Mouse (Mus musculus) liver, postnatal 0 days (tissue): ENCODE measurements around the gene Nadk2. TPM values are rescaled to one million over a fixed set of nuclear protein-coding genes. Genes with fewer than 3 reads are reported as not detected.

Experiments
- ATAC-seq: fragments of 200-750 bp; cut with Nextera tagmentation; 2 replicates; pipeline ENCODE4 v1.8.0; 2017; ENCODE audit warnings: mild to moderate bottlenecking, moderate library complexity
- DNase-seq: peaks from one replicate; pipeline ENCODE4 v3.0.0-alpha.2; 2016
- H3K27ac ChIP-seq: fragments of 300-500 bp; sonication (generic); 2 replicates; pipeline ENCODE4 v1.5.1; 2014; ENCODE audit warnings: antibody characterized with exemption, moderate library complexity, mild to moderate bottlenecking, low read depth
- H3K27me3 ChIP-seq: fragments of 300-500 bp; sonication (generic); 2 replicates; pipeline ENCODE4 v1.6.1; 2014; ENCODE audit warnings: low read length, control low read depth, mixed read lengths; ENCODE audit not compliant: insufficient read depth
- H3K36me3 ChIP-seq: fragments of 300-500 bp; sonication (generic); replicated peaks from 2 replicates; pipeline ENCODE4 v1.6.1; 2014; ENCODE audit warnings: mild to moderate bottlenecking, control low read depth, low read length, moderate library complexity, mixed read lengths; ENCODE audit not compliant: insufficient read depth
- H3K4me1 ChIP-seq: fragments of 300-500 bp; sonication (generic); 2 replicates; pipeline ENCODE4 v1.6.1; 2014; ENCODE audit warnings: antibody characterized with exemption, mild to moderate bottlenecking, control low read depth; ENCODE audit not compliant: insufficient read depth
- H3K4me2 ChIP-seq: fragments of 300-500 bp; sonication (generic); 2 replicates; pipeline ENCODE4 v1.6.1; 2014; ENCODE audit warnings: low read depth, mild to moderate bottlenecking, low read length, moderate library complexity, mixed read lengths
- H3K4me3 ChIP-seq: fragments of 300-500 bp; sonication (generic); 2 replicates; pipeline ENCODE4 v1.5.1; 2014; ENCODE audit warnings: low read depth, low read length
- H3K9ac ChIP-seq: fragments of 300-500 bp; sonication (generic); replicated peaks from 2 replicates; pipeline ENCODE4 v1.6.1; 2014; ENCODE audit warnings: mild to moderate bottlenecking, moderate library complexity
- H3K9me3 ChIP-seq: fragments of 300-500 bp; sonication (generic); 2 replicates; pipeline ENCODE4 v1.6.1; 2016; ENCODE audit warnings: mild to moderate bottlenecking, control low read depth, low read length, mixed read lengths
- CTCF ChIP-seq: sonication (generic); IDR thresholded peaks from 2 replicates; pipeline ENCODE4 v1.5.1; 2016; ENCODE audit warnings: antibody characterized with exemption, low read depth
- EP300 ChIP-seq: IDR thresholded peaks from 2 replicates; pipeline ENCODE4 v1.6.1; 2016; ENCODE audit warnings: antibody characterized with exemption, low read depth, mild to moderate bottlenecking
- WGBS: fragments of 180-500 bp; shearing (Covaris S2); extraction: QIAGEN DNeasy Blood & Tissue Kit; methylation state at CpG from one replicate; pipeline ENCODE4 v1.1.7; 2014; ENCODE audit not compliant: insufficient replicate concordance; 5-methylcytosine and 5-hydroxymethylcytosine counted together
- polyA plus RNA-seq: library from polyadenylated mRNA; unstranded; fragments of >200 nt; fragmentation: Nextera tagmentation; extraction: Ambion mirVana; gene quantifications from 2 replicates; pipeline ENCODE4 v1.2.1, GENCODE M21; 2015

The Nadk2 gene
- polyA plus RNA-seq, 1 experiment from 2014 or later = 57.6 TPM

GRCm38 (mm10) chr15:9075608-9076200 lies 4.6 kb downstream of the Nadk2 start:
- TF ChIP-seq CTCF (no peak), EP300 (no peak)
- Histone ChIP-seq H3K9ac (peak overlapping the region; percentile 99), H3K4me2 (peak overlapping the region; percentile 82), H3K36me3 (0 out of 2 replicates have a peak, but pooled peaks cover 4% of the 10 kb centered on the region), H3K4me1 (peaks cover 46% of the 10 kb centered on the region), H3K27me3 (no peaks in the 10 kb centered on the region), H3K9me3 (no peaks in the 10 kb centered on the region), H3K27ac (peak overlapping the region; percentile 99), H3K4me3 (peak overlapping the region; percentile 80)
- ATAC-seq (no peak), DNase-seq (no peak)
- WGBS = 35% methylated on average over 14 of the region's 14 CpGs

- Histone ChIP-seq H3K27me3 (no peaks in the 10 kb centered on the region), H3K9me3 (no peaks in the 10 kb centered on the region), H3K4me1 (peaks cover 59% of the 10 kb centered on the region), H3K9ac (peak overlapping the region; percentile 62), H3K36me3 (peaks cover 13% of the 10 kb centered on the region; the same call in 1 of the 2 replicates), H3K4me3 (peak overlapping the region; percentile 26), H3K4me2 (peak overlapping the region; percentile 70), H3K27ac (peak overlapping the region; percentile 97)
- peak; percentile 65 for ATAC-seq
- TF ChIP-seq CTCF (no peak), EP300 (peak; percentile 84)
- peak; percentile 48 for DNase-seq
- WGBS = 35% methylated on average over 12 of the region's 12 CpGs
Observed at GRCm38 (mm10) chr15:9078481-9079300, 7.6 kb downstream of the Nadk2 start.

GRCm38 (mm10) chr15:9079626-9080025 lies 8.6 kb downstream of the Nadk2 start:
- no peak for ATAC-seq
- WGBS = 37% methylated on average over 5 of the region's 5 CpGs
- peaks cover 17% of the 10 kb centered on the region for H3K36me3 ChIP-seq
- H3K27me3 ChIP-seq = no peaks in the 10 kb centered on the region
- no peak for TF ChIP-seq EP300
- H3K4me2 ChIP-seq = peak overlapping the region; percentile 70
- peak overlapping the region; percentile 62; the same call in 1 of the 2 replicates for H3K9ac ChIP-seq
- DNase-seq = no peak
- H3K4me3 ChIP-seq = peak overlapping the region; percentile 26; the same call in 1 of the 2 replicates
- H3K27ac ChIP-seq = peak overlapping the region; percentile 97
- no peaks in the 10 kb centered on the region for H3K9me3 ChIP-seq
- H3K4me1 ChIP-seq = peaks cover 57% of the 10 kb centered on the region

- 14% methylated on average over 4 of the region's 4 CpGs for WGBS
- Histone ChIP-seq H3K9me3 (no peaks in the 10 kb centered on the region), H3K27ac (peak overlapping the region; percentile 64), H3K27me3 (no peaks in the 10 kb centered on the region), H3K4me1 (peaks cover 52% of the 10 kb centered on the region), H3K36me3 (peaks cover 17% of the 10 kb centered on the region), H3K4me2 (peak overlapping the region; percentile 55), H3K9ac (no peak overlapping the region; the same call in 1 of the 2 replicates), H3K4me3 (peak overlapping the region; percentile 21; the same call in 1 of the 2 replicates)
- DNase-seq (no peak), ATAC-seq (no peak)
- TF ChIP-seq CTCF = no peak
- peak; percentile 70 for TF ChIP-seq EP300
Observed at GRCm38 (mm10) chr15:9080206-9080605, 9.1 kb downstream of the Nadk2 start.

GRCm38 (mm10) chr15:9081294-9081693 lies 10.2 kb downstream of the Nadk2 start:
- Histone ChIP-seq H3K36me3 (peaks cover 27% of the 10 kb centered on the region), H3K4me2 (peak overlapping the region; percentile 55), H3K4me3 (no peak overlapping the region), H3K9ac (no peak overlapping the region; the same call in 1 of the 2 replicates), H3K9me3 (no peaks in the 10 kb centered on the region), H3K4me1 (peaks cover 41% of the 10 kb centered on the region), H3K27ac (peak overlapping the region; percentile 31), H3K27me3 (no peaks in the 10 kb centered on the region)
- no peak for TF ChIP-seq CTCF
- no peak for TF ChIP-seq EP300
- DNase-seq = no peak
- WGBS = 48% methylated on average over 3 of the region's 3 CpGs
- ATAC-seq = no peak

- H3K27ac ChIP-seq = peak overlapping the region; percentile 69
- no peaks in the 10 kb centered on the region for H3K9me3 ChIP-seq
- TF ChIP-seq EP300 (0 out of 2 replicates have a peak, but pooled peaks have one; percentile 41), CTCF (no peak)
- ATAC-seq (peak; percentile 35), DNase-seq (peak; percentile 57)
- peaks cover 36% of the 10 kb centered on the region for H3K36me3 ChIP-seq
- WGBS = 72% methylated on average over 9 of the region's 9 CpGs
- peaks cover 36% of the 10 kb centered on the region for H3K4me1 ChIP-seq
- H3K4me3 ChIP-seq = no peak overlapping the region
- H3K27me3 ChIP-seq = no peaks in the 10 kb centered on the region
- H3K9ac ChIP-seq = no peak overlapping the region
- H3K4me2 ChIP-seq = no peak overlapping the region
Observed at GRCm38 (mm10) chr15:9082753-9083152, 11.7 kb downstream of the Nadk2 start.
